Mouse (Mus musculus) MEL (cell line): ENCODE results near the gene Recql5. TPM values are rescaled to one million over a fixed set of nuclear protein-coding genes. Genes with fewer than 3 reads are reported as not detected.

Experiments used
- DNase-seq: peaks from one replicate; pipeline ENCODE4 v3.0.0; 2011; ENCODE audit warnings: low read depth, low spot score
- H3K27ac ChIP-seq: 2 replicates; pipeline ENCODE4 v1.5.1; 2012; ENCODE audit warnings: low read depth, mild to moderate bottlenecking, control low read depth, low read length, moderate library complexity; ENCODE audit not compliant: control insufficient read depth
- H3K27me3 ChIP-seq, 2 experiments: fragments of 150-350 bp in 1 of 2; sonication (generic) in 1 of 2; 2 replicates each; pipeline ENCODE4 v1.6.1; 2012; ENCODE audit warnings: low read length in 2 of 2, mild to moderate bottlenecking in 2 of 2, improper control_type of control experiment in 1 of 2, moderate library complexity in 1 of 2; ENCODE audit not compliant: insufficient read depth in 2 of 2, control insufficient read depth in 1 of 2
- H3K36me3 ChIP-seq, 2 experiments: 2 replicates each; pipeline ENCODE4 v1.6.1; 2012 to 2014; ENCODE audit warnings: low read length in 2 of 2, improper control_type of control experiment in 1 of 2, inconsistent platforms in 1 of 2, mild to moderate bottlenecking in 1 of 2; ENCODE audit not compliant: insufficient read depth in 2 of 2, control insufficient read depth in 1 of 2
- H3K4me1 ChIP-seq, 2 experiments: fragments of 150-350 bp in 1 of 2; sonication (generic) in 1 of 2; 2 replicates each; pipeline ENCODE4 v1.6.1; 2012; ENCODE audit warnings: low read length in 2 of 2, improper control_type of control experiment in 1 of 2, mild to moderate bottlenecking in 1 of 2; ENCODE audit not compliant: insufficient read depth in 2 of 2, control insufficient read depth in 1 of 2
- H3K4me3 ChIP-seq, 2 experiments: fragments of 150-350 bp in 1 of 2; sonication (generic) in 1 of 2; 2 replicates each; pipeline ENCODE4 v1.5.1; 2012; ENCODE audit warnings: low read depth in 2 of 2, low read length in 2 of 2, mild to moderate bottlenecking in 2 of 2, moderate library complexity in 2 of 2, control low read depth in 1 of 2, improper control_type of control experiment in 1 of 2; ENCODE audit not compliant: control insufficient read depth in 1 of 2, insufficient read depth in 1 of 2
- H3K79me2 ChIP-seq: 2 replicates; pipeline ENCODE4 v1.6.1; 2012; ENCODE audit warnings: mild to moderate bottlenecking, low read length, moderate library complexity; ENCODE audit not compliant: control insufficient read depth, poor library complexity, insufficient read depth
- H3K9ac ChIP-seq: 2 replicates; pipeline ENCODE4 v1.6.1; 2012; ENCODE audit warnings: low read depth, mild to moderate bottlenecking, control low read depth, low read length, moderate library complexity; ENCODE audit not compliant: control insufficient read depth, poor library complexity, severe bottlenecking
- H3K9me3 ChIP-seq: fragments of 150-350 bp; sonication (generic); replicated peaks from 2 replicates; pipeline ENCODE4 v1.6.1; 2012; ENCODE audit warnings: mild to moderate bottlenecking, low read length, improper control_type of control experiment, moderate library complexity; ENCODE audit not compliant: insufficient read depth
- BHLHE40 ChIP-seq: IDR thresholded peaks from 2 replicates; pipeline ENCODE4 v1.6.1; 2012; ENCODE audit warnings: low read depth, mild to moderate bottlenecking, inconsistent platforms, low read length, improper control_type of control experiment, borderline replicate concordance
- ETS1 ChIP-seq: IDR thresholded peaks from 2 replicates; pipeline ENCODE4 v1.6.1; 2012; ENCODE audit warnings: low read depth, mild to moderate bottlenecking, inconsistent platforms, low read length, improper control_type of control experiment, moderate library complexity
- GABPA ChIP-seq: IDR thresholded peaks from 2 replicates; pipeline ENCODE4 v1.6.1; 2012; ENCODE audit warnings: low read depth, mild to moderate bottlenecking, inconsistent platforms, low read length, improper control_type of control experiment, moderate library complexity
- JUND ChIP-seq: IDR thresholded peaks from 2 replicates; pipeline ENCODE4 v1.6.1; 2011; ENCODE audit warnings: low read depth, mild to moderate bottlenecking, improper control_type of control experiment, low read length
- MAFK ChIP-seq: IDR thresholded peaks from 2 replicates; pipeline ENCODE4 v1.6.1; 2011; ENCODE audit warnings: low read depth, mild to moderate bottlenecking, low read length, improper control_type of control experiment, borderline replicate concordance
- MAX ChIP-seq: IDR thresholded peaks from 2 replicates; pipeline ENCODE4 v1.6.1; 2011; ENCODE audit warnings: low read length, improper control_type of control experiment
- MAZ ChIP-seq: IDR thresholded peaks from 2 replicates; pipeline ENCODE4 v1.6.1; 2012; ENCODE audit warnings: low read depth, mild to moderate bottlenecking, inconsistent platforms, low read length, improper control_type of control experiment
- MEF2A ChIP-seq: IDR thresholded peaks from 2 replicates; pipeline ENCODE4 v1.6.1; 2014; ENCODE audit warnings: low read depth, mild to moderate bottlenecking, inconsistent platforms, low read length, improper control_type of control experiment; ENCODE audit not compliant: poor library complexity, insufficient replicate concordance, severe bottlenecking; ENCODE audit errors: extremely low read depth
- MYB ChIP-seq: IDR thresholded peaks from 2 replicates; pipeline ENCODE4 v1.6.1; 2011; ENCODE audit warnings: mild to moderate bottlenecking, low read depth, low read length, improper control_type of control experiment
- MYC ChIP-seq: IDR thresholded peaks from 2 replicates; pipeline ENCODE4 v1.6.1; 2011; ENCODE audit warnings: low read depth, mild to moderate bottlenecking, low read length, improper control_type of control experiment, moderate library complexity
- NRF1 ChIP-seq: IDR thresholded peaks from 2 replicates; pipeline ENCODE4 v1.6.1; 2014; ENCODE audit warnings: low read depth, mild to moderate bottlenecking, inconsistent platforms, low read length, improper control_type of control experiment, moderate library complexity; ENCODE audit not compliant: poor library complexity, insufficient read depth, severe bottlenecking
- POLR2A ChIP-seq, 2 experiments: IDR thresholded peaks; 2 replicates each; pipeline ENCODE4 v1.6.1; 2011 to 2012; ENCODE audit warnings: low read length in 2 of 2, mild to moderate bottlenecking in 2 of 2, control low read depth in 1 of 2, improper control_type of control experiment in 1 of 2, low read depth in 1 of 2, moderate library complexity in 1 of 2; ENCODE audit not compliant: control insufficient read depth in 1 of 2, insufficient read depth in 1 of 2, poor library complexity in 1 of 2
- POLR2AphosphoS2 ChIP-seq: IDR thresholded peaks from 2 replicates; pipeline ENCODE4 v1.6.1; 2011; ENCODE audit warnings: low read length, improper control_type of control experiment
- TAL1 ChIP-seq: IDR thresholded peaks from 2 replicates; pipeline ENCODE4 v1.6.1; 2012; ENCODE audit warnings: mild to moderate bottlenecking, inconsistent platforms, low read length, moderate library complexity, mixed read lengths
- UBTF ChIP-seq: IDR thresholded peaks from 2 replicates; pipeline ENCODE4 v1.6.1; 2012; ENCODE audit warnings: low read depth, mild to moderate bottlenecking, inconsistent platforms, low read length, improper control_type of control experiment, moderate library complexity, borderline replicate concordance; ENCODE audit not compliant: insufficient read depth
- USF1 ChIP-seq: IDR thresholded peaks from 2 replicates; pipeline ENCODE4 v1.6.1; 2014; ENCODE audit warnings: low read depth, mild to moderate bottlenecking, inconsistent platforms, low read length, improper control_type of control experiment, moderate library complexity
- ZC3H11A ChIP-seq: IDR thresholded peaks from 2 replicates; pipeline ENCODE4 v1.6.1; 2012; ENCODE audit warnings: low read depth, mild to moderate bottlenecking, inconsistent platforms, low read length, improper control_type of control experiment
- polyA plus RNA-seq, 2 experiments: library from polyadenylated mRNA; stranded (reverse) in 1 of 2; unstranded in 1 of 2; fragments of >175 nt in 1 of 2; fragments of >200 nt in 1 of 2; gene quantifications; 2 replicates each; pipeline versions ENCODE4 v1.2.1 to v1.2.4; 2012; ENCODE audit warnings: low replicate concordance in 2 of 2, low read depth in 1 of 2; ENCODE audit not compliant: insufficient read length in 2 of 2, insufficient read depth in 1 of 2, missing spikeins in 1 of 2
- total RNA-seq: library from RNA; depleted of rRNA; stranded (reverse); fragments of 300-350 nt; gene quantifications from 2 replicates; pipeline ENCODE4 v1.2.3, GENCODE M21; 2012

Recql5 gene
- total and polyA plus RNA-seq, 3 experiments, result 20.3 to 21.5 TPM; not detected in 1

GRCm38 (mm10) chr11:115975083-115975420 lies 41.8 kb upstream of the Recql5 start:
- Histone ChIP-seq H3K9ac (no peak overlapping the region), H3K4me1 (no peaks in the 10 kb centered on the region), H3K27ac (no peak overlapping the region), H3K27me3 (no peaks in the 10 kb centered on the region), H3K4me3 (no peak overlapping the region)
- DNase-seq, result no peak
- TF ChIP-seq MAX, result no peak
- no peak for TF ChIP-seq POLR2A (IDR thresholded peaks at IDR 0.05; ENCODE audit: control insufficient read depth in 1 of 2, insufficient read depth in 1 of 2, low read depth in 1 of 2, low read length in 2 of 2, poor library complexity in 1 of 2)
- no peak for TF ChIP-seq NRF1
- no peak for TF ChIP-seq ETS1
- no peak for TF ChIP-seq UBTF
- no peak for TF ChIP-seq JUND
- no peak for TF ChIP-seq MYB
- TF ChIP-seq MAZ, result no peak
- TF ChIP-seq GABPA, result no peak
- no peak for TF ChIP-seq ZC3H11A
- no peak for TF ChIP-seq TAL1
- TF ChIP-seq BHLHE40, result no peak
- TF ChIP-seq USF1, result no peak
- no peak for TF ChIP-seq POLR2AphosphoS2
- TF ChIP-seq, all 39 proteins: peak for 0
- Histone ChIP-seq H3K9me3 (no peaks in the 10 kb centered on the region), H3K79me2 (no peaks in the 10 kb centered on the region), H3K36me3 (no peaks in the 10 kb centered on the region)

- no peak within 1 kb of the TSS for H3K27ac ChIP-seq
- no peaks in the 10 kb centered on the region for H3K27me3 ChIP-seq
- H3K36me3 ChIP-seq, result no peaks in the 10 kb centered on the region
- peaks cover 0 to under 1% of the 10 kb centered on the region in 2 experiments; a peak in 3 of 4 replicates for H3K4me1 ChIP-seq
- TF ChIP-seq MYC (no peak), USF1 (peak; percentile 35; the same call in 1 of the 2 replicates), TAL1 (no peak), ZC3H11A (no peak), MAFK (no peak), MEF2A (no peak)
- no peaks in the 10 kb centered on the region for H3K9me3 ChIP-seq
- DNase-seq, result no peak
- H3K4me3 ChIP-seq, result no peak within 1 kb of the TSS
- no peaks in the 10 kb centered on the region for H3K79me2 ChIP-seq
- H3K9ac ChIP-seq, result no peak within 1 kb of the TSS
Measured at GRCm38 (mm10) chr11:115974309-115975082, 41.2 kb upstream of the Recql5 start, which contains the start of gene Itgb4. Itgb4 (plus strand) TSS chr11:115974709.
